In the genomic region with DNA sequence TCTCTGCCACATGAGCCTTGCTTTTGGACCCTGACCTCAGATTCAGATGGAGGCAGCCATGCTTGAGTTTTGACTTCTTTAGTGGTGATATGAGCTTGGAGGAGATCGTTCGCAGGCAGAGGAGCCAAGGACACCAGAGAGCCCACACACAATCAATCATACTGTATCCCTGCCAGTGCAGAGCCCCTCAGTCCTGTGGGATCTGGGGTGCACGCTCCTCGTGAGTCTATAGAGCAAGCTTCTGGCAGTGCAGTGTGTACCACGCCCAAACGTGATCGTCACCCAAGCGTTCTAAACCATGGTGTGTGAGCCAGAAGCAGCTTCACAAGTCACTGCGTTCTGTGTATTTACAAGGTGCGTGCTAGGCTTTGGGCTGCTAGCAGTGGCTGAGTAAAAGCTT, we compare ENCODE assay signal across 17 mouse cellular contexts.
"Had no signal": no experiment of that assay in that cellular context is flagged by ENCODE, and none has a peak within 500 bp of the region (broad histone marks: within the 10 kb centered on the region; RNA-seq: fewer than 3 reads in every experiment).

No protein-coding gene starts in this region.

- H3K36me3 ChIP-seq: liver, embryonic 15.5 days; midbrain, embryonic 15.5 days had no signal

- H3K4me2 ChIP-seq: liver, embryonic 15.5 days; lung, embryonic 15.5 days; midbrain, embryonic 12.5 days; midbrain, embryonic 15.5 days; neural tube, embryonic 12.5 days; stomach, embryonic 15.5 days had no signal

- H3K9ac ChIP-seq: liver, embryonic 15.5 days; liver, postnatal 0 days; lung, embryonic 15.5 days; midbrain, embryonic 12.5 days; midbrain, embryonic 15.5 days; neural tube, embryonic 12.5 days; stomach, embryonic 15.5 days had no signal

- H3K27ac ChIP-seq: liver, embryonic 15.5 days; lung, embryonic 15.5 days; macrophage; midbrain, embryonic 12.5 days; midbrain, embryonic 15.5 days; neural tube, embryonic 12.5 days; stomach, embryonic 15.5 days had no signal

- H3K4me3 ChIP-seq: liver, embryonic 15.5 days; lung, embryonic 15.5 days; megakaryocyte, embryonic 14.5 days; midbrain, embryonic 12.5 days; midbrain, embryonic 15.5 days; neural tube, embryonic 12.5 days; stomach, embryonic 15.5 days had no signal

- DNase-seq: liver, postnatal 0 days; lung, adult 2 months; lung, postnatal 14 days; lung, postnatal 36 days; right cerebral cortex, postnatal 14 days; thymus, adult 2 months; thymus, postnatal 25 days; thymus, postnatal 4 days had no signal

- H3K9me3 ChIP-seq: liver, embryonic 15.5 days; lung, embryonic 15.5 days; megakaryocyte, embryonic 14.5 days; midbrain, embryonic 12.5 days; midbrain, embryonic 15.5 days; neural tube, embryonic 12.5 days; stomach, embryonic 15.5 days had no signal

- H3K27me3 ChIP-seq: liver, embryonic 15.5 days; lung, embryonic 15.5 days; megakaryocyte, embryonic 14.5 days; midbrain, embryonic 15.5 days; neural tube, embryonic 12.5 days; stomach, embryonic 15.5 days had no signal

- ATAC-seq: liver, postnatal 0 days; lung, postnatal 0 days; midbrain, embryonic 15.5 days had no signal

- H3K4me1 ChIP-seq: liver, embryonic 15.5 days; lung, embryonic 15.5 days; megakaryocyte, embryonic 14.5 days; midbrain, embryonic 12.5 days; midbrain, embryonic 15.5 days; neural tube, embryonic 12.5 days; stomach, embryonic 15.5 days had no signal
